Mouse (Mus musculus): ENCODE measurements around the gene Card19.

The Card19 gene

DNA sequence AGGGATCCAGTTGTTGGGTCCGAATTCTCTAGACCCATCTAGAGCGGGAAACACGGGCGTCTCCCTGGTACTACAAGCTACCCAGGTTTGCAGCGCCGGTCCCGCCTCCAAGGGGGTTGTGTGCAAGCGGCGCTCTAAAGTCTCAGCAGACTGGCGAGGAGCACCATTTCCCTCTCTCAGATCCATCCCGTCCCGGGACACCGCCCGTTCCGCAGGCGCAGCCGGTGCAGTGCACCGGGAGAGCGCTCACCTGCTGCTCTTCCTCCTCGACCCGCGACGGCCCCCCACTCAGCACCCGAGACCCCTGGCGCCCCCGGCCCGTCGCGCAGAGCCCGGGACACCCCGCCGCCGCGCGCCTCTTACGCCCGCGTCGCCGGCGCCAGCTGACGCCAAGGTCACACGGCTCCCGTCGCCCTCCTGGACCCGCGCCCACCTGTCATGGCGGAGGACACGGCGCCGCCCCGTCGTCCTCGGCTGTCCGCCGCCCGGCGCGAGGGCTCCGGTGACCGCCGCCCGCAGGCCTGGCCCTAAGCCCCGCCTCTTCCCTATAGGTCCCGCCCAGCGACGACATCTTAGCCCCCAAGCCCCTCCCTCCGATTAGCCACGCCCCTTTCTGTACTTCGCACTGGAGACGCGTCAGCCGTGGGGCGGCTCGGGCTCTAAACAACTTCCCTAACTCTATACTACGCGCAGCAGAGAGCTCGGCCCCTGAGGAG, at the start of gene Card19:
TSS of gene Card19 (minus strand) at position 534 of the 716 bp plus-strand sequence.
- ChIA-PET CTCF (interaction anchor here in 3 of 4 experiments (0.5 to 1.8 kb wide), 7 partner anchors 10 to 562 kb away, joined by 3 to 6 read pairs (median 4); no protein-coding TSS in a partner anchor), POLR2A (interaction anchor here in 3 of 4 experiments (0.5 to 3.9 kb wide), 37 partner anchors 8 to 670 kb away, joined by 3 to 50 read pairs (median 3); partner anchors contain the start of genes Ninj1 (in 3 of the 3), Bicd2 (in 2 of the 3), Susd3 (in 2 of the 3) and Iars (in 1 of the 3))

DNA sequence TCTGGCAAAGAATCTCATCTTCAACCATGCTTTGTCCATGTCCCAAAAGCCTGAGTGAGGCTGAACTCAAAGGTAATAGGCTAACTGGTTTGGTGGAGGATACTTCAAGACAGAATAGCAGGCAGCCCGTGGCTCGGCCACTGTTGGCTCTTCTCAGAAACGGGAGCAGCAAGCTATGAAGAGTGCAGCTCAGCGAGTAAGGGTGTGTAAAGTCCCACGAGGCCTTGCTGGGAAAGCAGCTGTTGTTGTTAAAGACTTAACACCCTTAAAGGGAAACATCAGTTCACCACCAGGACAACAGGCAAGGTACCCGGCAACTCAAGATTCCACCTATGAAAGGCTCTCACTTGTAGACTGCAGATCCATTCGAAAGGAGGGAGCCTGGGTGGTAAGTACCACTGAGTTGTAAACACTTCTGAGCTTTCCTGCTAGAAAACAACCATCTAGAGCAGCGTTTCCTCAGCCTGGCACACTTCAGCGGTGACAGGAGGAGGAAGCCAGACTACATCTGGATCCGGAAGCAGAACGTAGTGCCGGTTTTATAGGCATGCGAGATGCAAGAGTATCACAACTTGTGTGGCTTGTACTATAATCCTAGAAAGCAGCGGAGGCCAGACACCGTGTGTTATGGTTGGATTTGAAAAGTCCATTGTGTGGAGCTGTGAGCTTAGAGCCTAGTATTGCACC, 44.3 kb upstream of the Card19 start:
- POLR2A ChIA-PET = interaction anchor here in 1 of 4 experiments (1.1 kb wide), 1 partner anchor 12 kb away, joined by 7 read pairs; the partner anchor contains the start of gene Susd3
- CTCF ChIA-PET = no interaction called here

DNA sequence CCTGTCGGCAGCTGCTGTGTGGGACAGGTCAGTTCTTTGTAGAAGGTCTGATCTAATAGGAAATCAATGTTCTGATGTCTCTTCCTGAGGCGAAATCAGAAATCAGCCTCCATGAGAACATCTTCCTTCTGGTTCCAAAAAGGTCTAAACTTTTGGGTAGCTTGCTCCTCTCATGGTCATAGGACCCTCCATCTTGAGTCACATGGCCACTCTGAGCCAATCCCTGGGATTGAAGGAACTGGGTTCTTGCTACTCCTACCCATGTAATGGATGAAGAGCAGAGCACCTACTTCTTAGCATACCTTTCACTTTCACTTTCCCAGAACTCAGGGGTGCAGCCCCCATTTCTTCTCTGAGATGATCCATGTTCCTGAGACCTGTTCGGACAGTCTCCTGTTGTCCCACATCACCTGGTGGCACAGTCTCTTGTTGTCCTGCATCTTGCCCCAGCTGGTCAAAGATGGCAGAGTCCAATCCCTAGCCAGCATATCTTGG, 42.0 kb upstream of the Card19 start:
- ChIA-PET CTCF (interaction anchor here in 3 of 4 experiments (0.6 to 0.7 kb wide), 3 partner anchors 9 to 99 kb away, joined by 3 to 5 read pairs (median 3); partner anchors contain the start of gene Susd3 (in 1 of the 3)), POLR2A (interaction anchor here in 1 of 4 experiments (1.0 to 1.2 kb wide), 3 partner anchors 8 to 41 kb away, joined by 3 to 4 read pairs (median 3); partner anchors contain the start of gene Card19)

DNA sequence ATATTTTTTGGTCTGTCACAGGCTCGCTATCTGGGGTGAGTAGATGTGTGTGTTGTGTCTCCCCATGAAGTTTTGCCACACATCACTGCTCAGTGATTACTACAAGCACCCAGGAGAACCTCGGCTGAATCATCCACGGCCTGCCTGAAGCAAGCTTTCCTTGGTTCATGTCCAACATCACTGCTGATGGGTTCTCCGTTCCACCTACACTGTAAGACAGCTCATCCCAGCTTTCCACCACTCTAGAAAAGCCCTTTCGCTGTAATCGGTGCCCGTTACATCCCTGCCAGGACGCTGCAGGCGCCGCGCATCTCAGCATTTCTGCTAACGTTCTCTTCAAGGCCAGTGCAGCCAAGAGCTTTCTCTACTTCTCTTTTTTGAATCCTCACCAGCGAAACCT, 36.9 kb upstream of the Card19 start:
- ChIA-PET POLR2A (interaction anchor here in 1 of 4 experiments (1.2 kb wide), 1 partner anchor 10 kb away, joined by 3 read pairs; no protein-coding TSS in a partner anchor), CTCF (no interaction called here)

DNA sequence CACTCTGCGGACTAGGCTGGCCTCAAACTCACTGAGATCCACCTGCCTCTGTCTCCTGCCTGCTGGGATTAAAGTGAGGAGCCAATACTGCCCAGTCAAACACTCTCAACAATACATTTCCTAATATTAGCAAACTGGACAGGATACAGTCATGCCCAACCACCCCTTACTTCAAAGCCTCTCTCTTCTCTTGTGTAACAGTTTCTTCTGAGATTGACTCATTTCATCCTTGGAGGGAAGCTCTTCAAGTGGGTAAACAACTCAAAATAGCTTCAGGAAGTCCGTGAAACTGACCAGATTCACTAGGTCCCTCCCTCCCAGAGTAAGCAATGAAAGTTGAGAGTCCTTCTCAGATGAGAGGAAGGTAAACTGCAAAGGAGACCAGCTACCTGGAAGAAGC, 36.3 kb upstream of the Card19 start:
- CTCF ChIA-PET = no interaction called here
- POLR2A ChIA-PET = no interaction called here

DNA sequence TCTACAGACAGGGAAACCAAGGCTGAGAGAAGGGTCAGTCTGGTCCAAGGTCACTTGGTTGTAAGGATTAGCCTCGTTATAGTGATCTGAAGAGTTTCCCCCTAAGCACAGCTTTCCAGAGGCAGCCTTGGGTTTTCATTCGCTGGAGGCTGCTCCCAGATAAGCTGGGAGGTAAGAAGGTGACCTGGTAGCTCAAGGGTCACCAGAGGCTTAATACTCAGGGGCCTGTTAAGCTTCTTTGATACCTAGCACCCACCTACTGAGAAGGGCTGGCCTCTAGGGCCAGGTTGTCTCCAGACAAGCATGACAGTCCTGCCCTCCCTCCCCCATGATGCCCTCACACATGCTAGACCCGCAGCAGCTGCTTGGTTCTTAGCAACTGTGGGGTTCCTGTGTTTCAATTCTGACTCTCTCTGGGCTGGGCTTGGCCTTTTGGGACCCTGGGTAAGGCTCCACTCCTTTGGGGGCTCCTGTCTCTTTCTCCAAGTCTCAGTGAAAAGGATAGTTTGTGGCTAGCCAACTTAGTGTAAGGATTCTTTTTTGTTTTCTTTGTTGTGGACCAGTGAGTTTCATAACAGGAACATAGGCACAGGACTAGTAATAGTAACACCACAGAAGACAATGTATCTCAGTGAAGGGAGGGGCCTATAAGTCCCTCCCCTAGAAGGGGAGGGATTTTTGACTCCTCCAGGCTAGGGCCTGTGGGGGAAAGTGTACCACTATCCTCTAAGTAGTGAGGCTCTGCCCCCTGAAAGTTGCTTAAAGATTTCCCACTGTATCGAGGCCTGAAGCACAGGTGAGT, 35.1 kb upstream of the Card19 start:
- POLR2A ChIA-PET = interaction anchor here in 2 of 4 experiments (0.6 to 1.6 kb wide), 3 partner anchors 8 to 40 kb away, joined by 3 read pairs; no protein-coding TSS in a partner anchor
- CTCF ChIA-PET = interaction anchor here in 2 of 4 experiments (0.5 to 0.7 kb wide), 2 partner anchors 30 to 507 kb away, joined by 3 to 5 read pairs; no protein-coding TSS in a partner anchor

DNA sequence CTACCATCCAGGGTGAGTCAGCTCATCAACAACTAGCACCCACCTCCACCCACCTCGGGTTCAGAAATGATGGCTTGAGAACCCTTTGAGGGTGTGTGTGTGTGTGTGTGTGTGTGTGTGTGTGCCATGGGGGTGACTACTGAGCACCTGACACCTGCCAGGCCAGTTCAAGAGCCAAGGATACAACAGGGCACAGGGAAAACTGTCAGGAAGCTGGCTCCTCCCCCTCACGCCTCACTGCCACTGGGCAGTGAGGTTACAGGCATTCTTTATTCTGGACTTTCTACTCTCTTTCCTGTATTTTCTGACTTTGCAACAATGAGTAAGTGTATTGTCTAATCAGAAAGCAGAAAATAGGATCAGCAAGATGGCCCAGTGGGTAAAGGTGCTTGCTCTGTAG, 33.8 kb upstream of the Card19 start:
- POLR2A ChIA-PET = interaction anchor here in 2 of 4 experiments (0.9 to 1.6 kb wide), 5 partner anchors 9 to 486 kb away, joined by 3 to 7 read pairs (median 3); partner anchors contain the start of gene Fgd3 (in 1 of the 2)
- CTCF ChIA-PET = interaction anchor here in 1 of 4 experiments (0.5 kb wide), 1 partner anchor 29 kb away, joined by 4 read pairs; no protein-coding TSS in a partner anchor

DNA sequence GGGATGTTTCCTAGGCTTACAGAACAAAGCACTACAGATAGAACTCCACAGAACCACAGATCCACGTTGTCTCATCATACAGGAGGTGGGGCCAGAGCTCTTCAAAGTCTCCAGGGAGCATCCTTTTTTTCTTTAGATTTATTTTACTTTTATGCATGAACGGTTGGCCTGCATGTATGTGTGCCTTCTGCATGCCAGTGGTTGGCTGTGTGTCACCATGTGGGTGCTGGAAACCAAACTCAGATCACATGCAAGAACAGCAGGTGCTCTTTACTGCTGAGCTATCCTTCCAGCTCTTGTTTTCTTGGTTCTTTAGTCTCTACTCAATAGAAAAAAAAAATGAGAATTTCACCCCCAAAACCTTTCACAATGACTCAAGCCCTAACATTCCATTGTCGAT, 33.1 kb upstream of the Card19 start:
- CTCF ChIA-PET = interaction anchor here in 3 of 4 experiments (0.6 to 0.9 kb wide), 3 partner anchors 9 to 432 kb away, joined by 3 to 4 read pairs (median 3); no protein-coding TSS in a partner anchor
- POLR2A ChIA-PET = interaction anchor here in 3 of 4 experiments (0.5 to 1.6 kb wide), 14 partner anchors 10 to 1203 kb away, joined by 3 to 11 read pairs (median 4); partner anchors contain the start of genes Ninj1 (in 2 of the 3), Card19 (in 1 of the 3), Cenpp (in 1 of the 3) and Fgd3 (in 1 of the 3)

DNA sequence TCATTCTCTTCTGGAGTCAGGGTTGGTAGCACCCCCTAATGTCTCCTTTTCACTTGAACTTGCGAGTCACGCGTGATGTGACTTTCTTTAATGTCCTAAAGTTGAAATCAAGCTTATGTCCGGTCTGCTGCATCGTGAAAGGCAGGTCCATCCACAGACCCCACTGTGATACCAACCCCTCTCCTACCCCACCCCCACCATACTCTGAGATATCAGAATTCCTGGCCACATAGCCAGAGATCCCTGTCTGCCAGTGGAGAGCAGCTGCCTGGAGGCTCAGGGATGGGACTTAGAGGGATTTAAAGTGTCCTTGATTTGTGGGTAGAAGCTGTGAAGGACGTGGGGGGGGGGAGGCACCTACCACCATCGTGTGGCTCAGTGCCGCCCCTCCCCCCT, 32.6 kb upstream of the Card19 start, which contains the start of gene Susd3:
TSS of gene Susd3 (minus strand) at position 240 of the 396 bp plus-strand sequence.
- POLR2A ChIA-PET = interaction anchor here in 3 of 4 experiments (0.6 to 2.1 kb wide), 21 partner anchors 10 to 1203 kb away, joined by 3 to 11 read pairs (median 4); partner anchors contain the start of genes Ninj1 (in 2 of the 3), Card19 (in 1 of the 3), Cenpp (in 1 of the 3) and Fgd3 (in 1 of the 3)
- CTCF ChIA-PET = interaction anchor here in 3 of 4 experiments (0.6 to 1.0 kb wide), 9 partner anchors 9 to 431 kb away, joined by 3 to 5 read pairs (median 4); partner anchors contain the start of gene Card19 (in 1 of the 3)

DNA sequence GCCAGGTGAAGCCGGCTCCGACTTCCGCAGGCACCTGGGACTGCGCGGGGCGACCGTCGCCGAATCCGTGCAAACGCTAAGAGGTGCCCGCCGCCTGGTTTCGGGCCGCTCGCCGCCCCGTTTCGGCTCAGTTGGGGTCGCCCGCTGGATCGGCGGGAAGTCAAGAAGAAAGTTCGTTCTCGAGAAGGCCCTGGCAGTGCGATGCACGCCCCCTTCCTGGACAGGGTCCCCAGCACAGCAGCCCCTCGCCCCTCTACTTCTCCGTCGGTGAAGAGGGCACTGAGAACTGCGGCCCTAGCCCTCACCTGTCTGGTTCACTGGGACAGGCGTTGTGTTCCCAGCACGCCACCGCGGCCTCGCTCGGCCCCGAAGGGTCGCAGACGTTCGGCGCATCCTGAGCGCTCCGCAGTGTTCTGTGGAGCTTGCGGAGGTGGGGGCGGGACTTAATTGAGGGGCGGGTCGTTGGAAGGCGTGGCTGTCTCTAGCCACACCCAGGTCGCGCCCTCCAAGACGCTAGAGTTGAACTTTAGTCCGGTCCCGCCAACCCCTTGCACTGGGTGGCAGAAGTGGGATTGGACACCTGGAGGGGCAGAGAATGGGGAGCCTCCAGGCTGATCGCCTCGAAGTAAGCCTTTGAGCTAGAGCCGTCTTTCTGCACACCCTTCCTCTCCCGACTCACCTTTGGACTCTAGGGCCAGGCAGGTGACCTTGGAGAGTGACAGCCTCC, 32.1 kb upstream of the Card19 start:
- POLR2A ChIA-PET = interaction anchor here (0.6 to 2.1 kb wide), 28 partner anchors 10 to 608 kb away, joined by 3 to 11 read pairs (median 4); partner anchors contain the start of genes Card19 (in 1 of the 4), Cenpp (in 1 of the 4), Fgd3 (in 1 of the 4) and Ninj1 (in 1 of the 4)
- CTCF ChIA-PET = interaction anchor here (0.6 to 1.0 kb wide), 16 partner anchors 10 to 1326 kb away, joined by 3 to 8 read pairs (median 4); partner anchors contain the start of gene Card19 (in 1 of the 4)

DNA sequence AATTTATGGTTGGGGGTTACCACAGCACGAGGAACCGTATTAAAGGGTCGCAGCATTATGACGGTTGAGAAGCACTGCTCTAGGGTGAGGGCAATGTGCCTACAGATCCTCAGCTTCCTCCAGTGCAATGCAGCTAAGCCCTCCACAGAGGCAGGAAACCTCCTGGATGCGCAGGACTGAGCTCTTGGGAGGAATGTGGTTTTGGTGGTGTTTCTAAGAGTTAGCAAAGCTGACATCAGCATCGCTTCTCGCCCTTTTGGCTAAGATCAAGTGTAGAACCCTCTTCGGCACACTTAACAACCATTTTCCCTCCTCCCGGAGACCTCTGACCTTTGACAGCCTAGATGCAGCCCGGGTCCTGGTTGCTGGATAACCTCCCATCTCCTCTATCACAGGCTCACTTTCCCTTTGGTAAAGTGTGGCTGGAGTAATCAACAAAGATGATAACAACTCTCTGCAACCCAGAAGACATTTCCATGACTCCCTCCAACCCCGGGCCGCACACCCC, 31.4 kb upstream of the Card19 start:
- ChIA-PET POLR2A (interaction anchor here (0.6 to 2.1 kb wide), 18 partner anchors 9 to 607 kb away, joined by 3 to 11 read pairs (median 4); partner anchors contain the start of genes Card19 (in 1 of the 4) and Ninj1 (in 1 of the 4)), CTCF (interaction anchor here in 3 of 4 experiments (0.6 to 1.0 kb wide), 11 partner anchors 24 to 1326 kb away, joined by 3 to 8 read pairs (median 4); partner anchors contain the start of gene Card19 (in 1 of the 3))

DNA sequence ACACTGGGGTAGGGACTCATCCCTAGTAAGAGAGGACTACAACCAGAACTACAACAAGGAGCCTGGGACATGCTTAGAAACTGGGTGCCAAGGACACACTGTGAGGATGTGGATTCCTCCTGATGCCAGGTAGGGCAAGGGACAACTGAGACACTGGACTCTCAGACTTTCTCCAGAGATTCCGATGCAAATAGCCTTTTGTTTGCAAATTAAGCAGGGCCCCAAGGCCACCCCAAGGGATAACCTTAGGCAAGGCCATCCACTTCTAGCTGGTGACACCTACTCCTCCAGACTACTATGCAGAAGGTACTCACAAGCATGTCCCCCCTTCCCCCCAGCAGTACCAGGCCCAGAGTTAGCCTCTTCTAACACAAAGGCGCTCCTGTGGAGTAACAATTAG, 30.8 kb upstream of the Card19 start:
- POLR2A ChIA-PET = interaction anchor here in 3 of 4 experiments (0.7 to 2.1 kb wide), 5 partner anchors 9 to 33 kb away, joined by 3 to 9 read pairs (median 3); no protein-coding TSS in a partner anchor
- CTCF ChIA-PET = no interaction called here

DNA sequence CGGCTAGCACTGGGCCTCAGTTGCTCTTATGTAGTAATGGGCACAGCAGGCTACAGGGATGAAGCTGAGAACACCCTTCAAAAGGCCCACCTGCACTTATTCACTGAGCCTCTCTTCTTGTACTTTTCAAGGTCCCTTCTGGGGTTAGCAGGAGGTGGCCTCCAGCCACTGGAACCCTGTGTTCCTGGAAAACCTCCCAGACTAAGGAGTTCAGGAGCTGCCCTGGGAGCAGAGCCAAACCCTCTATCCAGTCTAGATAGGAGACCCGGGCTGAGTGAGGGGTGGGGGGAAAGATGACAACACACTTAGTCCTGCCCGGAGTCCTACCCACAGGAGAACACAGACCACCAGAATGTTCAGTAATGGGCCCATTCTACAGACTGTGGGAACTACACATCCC, 30.2 kb upstream of the Card19 start:
- ChIA-PET CTCF (no interaction called here), POLR2A (interaction anchor here in 1 of 4 experiments (0.6 to 1.4 kb wide), 2 partner anchors 33 to 64 kb away, joined by 3 read pairs; no protein-coding TSS in a partner anchor)

DNA sequence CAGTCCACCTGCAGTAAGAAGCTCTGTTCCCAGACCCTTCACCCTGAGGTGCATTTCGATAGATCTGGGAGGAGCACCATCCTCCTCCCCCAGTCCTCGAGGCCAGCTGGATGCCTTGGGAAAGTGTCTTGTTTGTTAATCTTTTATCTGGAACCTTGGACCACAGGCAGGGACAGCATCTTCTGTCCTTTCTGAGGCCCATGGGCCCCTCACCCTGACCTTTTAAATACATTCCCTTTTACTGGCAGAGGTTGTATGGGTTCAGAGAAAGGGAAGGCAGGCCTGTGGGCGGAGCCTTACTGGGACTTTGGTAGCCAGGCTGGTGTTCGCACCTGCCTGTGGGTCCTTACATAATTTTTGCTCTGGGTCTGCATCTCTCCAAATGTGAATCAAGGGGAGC, 29.4 kb upstream of the Card19 start:
- POLR2A ChIA-PET = interaction anchor here in 1 of 4 experiments (0.6 kb wide), 1 partner anchor 63 kb away, joined by 3 read pairs; no protein-coding TSS in a partner anchor
- CTCF ChIA-PET = no interaction called here

DNA sequence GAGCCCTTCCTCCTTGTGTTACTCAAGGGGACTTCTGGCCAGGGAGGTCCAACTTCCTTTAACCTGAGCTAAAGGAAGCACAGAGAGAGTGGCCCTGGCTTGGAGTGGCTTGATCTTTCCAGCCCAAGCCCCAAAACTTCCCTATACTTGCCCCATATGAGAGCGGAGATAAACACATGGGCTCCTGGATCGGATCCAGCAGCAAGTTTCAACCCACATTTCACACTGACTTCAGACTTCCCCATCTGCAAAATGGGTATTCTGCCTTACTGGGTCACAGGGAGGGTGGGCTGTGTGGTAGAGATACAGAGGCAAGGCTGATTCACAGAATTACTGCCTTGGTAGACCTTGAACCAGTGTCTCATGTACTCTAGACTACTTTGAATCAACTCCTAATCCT, 27.7 kb upstream of the Card19 start:
- ChIA-PET CTCF (interaction anchor here in 2 of 4 experiments (0.7 to 1.2 kb wide), 2 partner anchors 9 to 170 kb away, joined by 3 to 6 read pairs; no protein-coding TSS in a partner anchor), POLR2A (interaction anchor here in 2 of 4 experiments (0.6 to 1.0 kb wide), 5 partner anchors 10 to 154 kb away, joined by 3 to 14 read pairs (median 6); no protein-coding TSS in a partner anchor)

Data from embryonic stem cell, embryonic (primary cell).